Mouse (Mus musculus) neural tube, embryonic 15.5 days (tissue): ENCODE data around the gene Zrsr1. TPM values are rescaled to one million over a fixed set of nuclear protein-coding genes. Genes with fewer than 3 reads are reported as not detected.

Source experiments
- ATAC-seq: fragments of 200-750 bp; cut with Nextera tagmentation; 2 replicates; pipeline ENCODE4 v1.8.0; 2017; ENCODE audit warnings: mild to moderate bottlenecking, moderate TSS enrichment, moderate library complexity; ENCODE audit not compliant: low FRiP score
- H3K27ac ChIP-seq: fragments of 300-500 bp; sonication (generic); replicated peaks from 2 replicates; pipeline ENCODE4 v1.5.1; 2015; ENCODE audit warnings: mild to moderate bottlenecking, inconsistent platforms
- H3K27me3 ChIP-seq: fragments of 300-500 bp; sonication (generic); replicated peaks from 2 replicates; pipeline ENCODE4 v1.6.1; 2015; ENCODE audit warnings: inconsistent platforms
- H3K36me3 ChIP-seq: fragments of 300-500 bp; sonication (generic); 2 replicates; pipeline ENCODE4 v1.6.1; 2015; ENCODE audit warnings: inconsistent platforms
- H3K4me1 ChIP-seq: fragments of 300-500 bp; sonication (generic); 2 replicates; pipeline ENCODE4 v1.6.1; 2015; ENCODE audit warnings: inconsistent platforms
- H3K4me2 ChIP-seq: fragments of 300-500 bp; sonication (generic); 2 replicates; pipeline ENCODE4 v1.6.1; 2015; ENCODE audit warnings: inconsistent platforms, mild to moderate bottlenecking, moderate library complexity
- H3K4me3 ChIP-seq: fragments of 300-500 bp; sonication (generic); replicated peaks from 2 replicates; pipeline ENCODE4 v1.5.1; 2015; ENCODE audit warnings: mild to moderate bottlenecking, inconsistent platforms
- H3K9ac ChIP-seq: fragments of 300-500 bp; sonication (generic); replicated peaks from 2 replicates; pipeline ENCODE4 v1.6.1; 2015; ENCODE audit warnings: mild to moderate bottlenecking, inconsistent platforms
- H3K9me3 ChIP-seq: fragments of 300-500 bp; sonication (generic); replicated peaks from 2 replicates; pipeline ENCODE4 v1.6.1; 2016; ENCODE audit warnings: inconsistent platforms
- WGBS: fragments of 180-500 bp; shearing (Covaris S2); methylation state at CpG from one replicate; pipeline ENCODE4 v1.1.7; 2015; ENCODE audit warnings: mixed read lengths; 5-methylcytosine and 5-hydroxymethylcytosine counted together
- polyA plus RNA-seq: library from polyadenylated mRNA; unstranded; fragments of >200 nt; fragmentation: Nextera tagmentation; extraction: Ambion mirVana; gene quantifications from 2 replicates; pipeline ENCODE4 v1.2.1, GENCODE M21; 2015

Gene Zrsr1
- polyA plus RNA-seq, 1 experiment from 2014 or later: 9.5 TPM

- H3K9ac ChIP-seq: peak overlapping the region; percentile 79
- peak overlapping the region; percentile 70 for H3K4me3 ChIP-seq
- no peak for ATAC-seq
- H3K4me1 ChIP-seq: peaks cover 13% of the 10 kb centered on the region
- H3K36me3 ChIP-seq: peaks cover 24% of the 10 kb centered on the region
- no peaks in the 10 kb centered on the region for H3K27me3 ChIP-seq
- no peaks in the 10 kb centered on the region for H3K9me3 ChIP-seq
- 13% methylated on average over 14 of the region's 14 CpGs for WGBS
- no peak overlapping the region for H3K27ac ChIP-seq
- H3K4me2 ChIP-seq: peak overlapping the region; percentile 68
These were observed 19.5 kb downstream of the Zrsr1 start for GRCm38 (mm10) chr11:22991218-22991835.

- Histone ChIP-seq H3K27me3 (no peaks in the 10 kb centered on the region), H3K27ac (no peak overlapping the region), H3K4me3 (no peak overlapping the region), H3K4me2 (no peak overlapping the region), H3K9me3 (no peaks in the 10 kb centered on the region), H3K4me1 (peaks cover 13% of the 10 kb centered on the region), H3K9ac (no peak overlapping the region), H3K36me3 (peaks cover 45% of the 10 kb centered on the region)
- no peak for ATAC-seq
- 90% methylated on average over 2 of the region's 2 CpGs for WGBS
These were observed 22.5 kb downstream of the Zrsr1 start for GRCm38 (mm10) chr11:22994271-22994670.

DNA sequence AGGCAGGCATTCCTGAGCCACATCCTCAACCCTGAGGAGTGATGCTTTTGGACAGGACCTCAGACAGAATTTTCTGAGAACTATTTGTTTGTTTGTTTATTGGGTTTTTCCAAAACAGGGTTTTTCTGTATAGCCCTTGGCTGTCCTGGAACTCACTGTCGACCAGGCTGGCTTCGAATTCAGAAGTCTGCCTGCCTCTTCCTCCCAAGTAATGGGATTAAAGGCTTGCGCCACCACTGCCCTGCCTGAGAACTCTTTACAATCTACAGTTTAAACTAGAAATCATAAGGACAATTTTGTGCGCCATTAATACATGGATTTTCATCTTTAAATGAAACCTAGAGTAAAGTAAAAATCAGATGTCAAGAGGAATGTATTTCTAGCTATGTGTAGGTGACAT, 23.7 kb downstream of the Zrsr1 start:
- 95% methylated on average over 4 of the region's 4 CpGs for WGBS
- Histone ChIP-seq H3K9me3 (no peaks in the 10 kb centered on the region), H3K27ac (no peak overlapping the region), H3K36me3 (peaks cover 57% of the 10 kb centered on the region), H3K9ac (no peak overlapping the region), H3K27me3 (no peaks in the 10 kb centered on the region), H3K4me3 (no peak overlapping the region), H3K4me1 (peaks cover 13% of the 10 kb centered on the region), H3K4me2 (no peak overlapping the region)
- no peak for ATAC-seq

GRCm38 (mm10) chr11:22998308-22998707, 26.5 kb downstream of the Zrsr1 start:
- H3K9me3 ChIP-seq: no peaks in the 10 kb centered on the region
- no peak overlapping the region for H3K4me3 ChIP-seq
- H3K27ac ChIP-seq: no peak overlapping the region
- 95% methylated on average over 1 of the region's 1 CpGs for WGBS
- no peak overlapping the region for H3K4me2 ChIP-seq
- ATAC-seq: no peak
- no peak overlapping the region for H3K9ac ChIP-seq
- peaks cover 77% of the 10 kb centered on the region for H3K36me3 ChIP-seq
- no peaks in the 10 kb centered on the region for H3K27me3 ChIP-seq
- no peaks in the 10 kb centered on the region for H3K4me1 ChIP-seq

DNA sequence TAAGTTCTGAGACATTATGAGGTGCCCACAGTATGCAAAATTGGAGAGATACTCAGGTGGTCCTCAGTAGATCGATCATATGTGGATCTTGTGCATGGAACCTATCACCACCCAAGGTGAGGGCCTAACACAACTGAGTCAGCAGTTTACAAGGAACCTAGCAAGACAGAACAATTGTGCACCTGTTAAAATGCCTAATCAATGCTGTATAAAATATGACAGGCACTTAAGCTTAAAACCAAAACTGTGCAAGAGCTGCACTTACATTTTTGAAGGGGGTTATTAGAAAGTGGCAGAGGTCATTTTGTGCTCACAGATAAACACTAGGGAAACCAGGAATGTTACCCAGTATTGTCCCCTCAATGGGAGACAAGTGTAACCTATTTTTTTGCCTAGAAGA, 33.5 kb downstream of the Zrsr1 start:
- H3K9ac ChIP-seq: no peak overlapping the region
- H3K9me3 ChIP-seq: no peaks in the 10 kb centered on the region
- no peak overlapping the region for H3K27ac ChIP-seq
- no peak overlapping the region for H3K4me3 ChIP-seq
- H3K36me3 ChIP-seq: peaks cover 40% of the 10 kb centered on the region
- peaks cover 7% of the 10 kb centered on the region for H3K4me1 ChIP-seq
- no peak for ATAC-seq
- WGBS: 94% methylated on average over 1 of the region's 1 CpGs
- no peaks in the 10 kb centered on the region for H3K27me3 ChIP-seq
- H3K4me2 ChIP-seq: no peak overlapping the region

DNA sequence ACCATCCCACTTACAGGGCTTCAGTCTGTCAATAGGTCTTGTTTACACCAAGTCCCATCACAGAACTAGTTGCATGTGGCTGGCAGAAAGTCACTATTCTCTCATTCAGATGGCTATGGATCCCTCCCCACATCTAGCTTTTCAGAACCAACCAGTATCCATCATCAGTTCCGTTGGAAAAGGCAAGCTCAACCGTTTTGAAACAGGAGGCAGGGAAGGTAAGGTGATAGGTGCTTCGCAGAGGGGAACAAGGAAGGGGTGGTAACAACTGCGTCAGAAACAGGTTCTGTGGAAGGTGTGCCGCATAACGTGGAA, 35.3 kb downstream of the Zrsr1 start:
- H3K27ac ChIP-seq: peak overlapping the region; percentile 93
- peak overlapping the region; percentile 62 for H3K4me3 ChIP-seq
- peaks cover 24% of the 10 kb centered on the region for H3K36me3 ChIP-seq
- H3K9me3 ChIP-seq: no peaks in the 10 kb centered on the region
- peak overlapping the region; percentile 70 for H3K4me2 ChIP-seq
- H3K4me1 ChIP-seq: peaks cover 7% of the 10 kb centered on the region
- 9% methylated on average over 6 of the region's 6 CpGs for WGBS
- peak overlapping the region; percentile 73 for H3K9ac ChIP-seq
- peak; percentile 61 for ATAC-seq
- no peaks in the 10 kb centered on the region for H3K27me3 ChIP-seq

- peak within 1 kb of the TSS; percentile 73 for H3K9ac ChIP-seq
- H3K4me1 ChIP-seq: peaks cover 7% of the 10 kb centered on the region
- peak within 1 kb of the TSS; percentile 70 for H3K4me2 ChIP-seq
- peaks cover 19% of the 10 kb centered on the region for H3K36me3 ChIP-seq
- H3K4me3 ChIP-seq: peak within 1 kb of the TSS; percentile 62
- under 1% methylated on average over 22 of the region's 22 CpGs for whole genome bisulfite sequencing
- peak; percentile 96 for ATAC-seq
- no peaks in the 10 kb centered on the region for H3K9me3 ChIP-seq
- H3K27ac ChIP-seq: peak within 1 kb of the TSS; percentile 93
- H3K27me3 ChIP-seq: no peaks in the 10 kb centered on the region
These were observed 35.8 kb downstream of the Zrsr1 start, which contains the start of gene Fam161a for GRCm38 (mm10) chr11:23007481-23008180. Fam161a (plus strand) TSS chr11:23007531.

DNA sequence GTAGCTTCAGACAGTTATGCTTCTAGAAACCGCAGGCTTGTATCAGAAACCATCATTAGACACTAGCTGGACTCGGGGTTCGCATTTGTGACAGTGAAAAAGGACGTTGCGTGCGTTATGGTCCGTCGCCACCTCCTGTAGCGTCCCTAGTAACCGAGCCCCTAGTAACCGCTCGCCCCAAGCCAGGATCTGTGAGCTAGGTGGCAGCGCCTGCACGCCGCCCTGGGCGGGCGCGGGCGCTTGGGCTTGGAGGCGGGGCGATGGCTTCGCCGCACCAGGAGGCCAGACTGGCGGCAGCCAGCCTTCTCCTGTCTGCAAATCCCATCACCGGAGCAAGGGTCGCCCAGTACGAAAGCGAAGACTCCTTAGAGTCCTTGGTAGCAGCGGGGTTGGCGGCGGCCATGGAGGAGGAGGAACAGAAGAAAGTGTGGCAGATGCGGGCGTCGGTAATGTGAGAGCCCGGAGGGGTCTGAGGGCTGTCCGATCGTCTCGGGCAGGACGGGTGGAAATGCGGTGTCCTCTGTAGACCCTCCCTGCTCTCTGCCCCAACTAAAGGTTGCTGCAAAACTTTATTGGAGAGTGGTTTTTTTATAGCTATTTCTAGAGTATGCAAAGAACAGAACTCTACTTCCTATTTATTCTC, 36.5 kb downstream of the Zrsr1 start:
- WGBS: under 1% methylated on average over 40 of the region's 40 CpGs
- peak; percentile 96 for ATAC-seq
- peaks cover 18% of the 10 kb centered on the region for H3K36me3 ChIP-seq
- peak overlapping the region; percentile 93 for H3K27ac ChIP-seq
- peaks cover 7% of the 10 kb centered on the region for H3K4me1 ChIP-seq
- H3K4me2 ChIP-seq: peak overlapping the region; percentile 70
- no peaks in the 10 kb centered on the region for H3K9me3 ChIP-seq
- H3K9ac ChIP-seq: peak overlapping the region; percentile 73
- H3K4me3 ChIP-seq: peak overlapping the region; percentile 62
- no peaks in the 10 kb centered on the region for H3K27me3 ChIP-seq

DNA sequence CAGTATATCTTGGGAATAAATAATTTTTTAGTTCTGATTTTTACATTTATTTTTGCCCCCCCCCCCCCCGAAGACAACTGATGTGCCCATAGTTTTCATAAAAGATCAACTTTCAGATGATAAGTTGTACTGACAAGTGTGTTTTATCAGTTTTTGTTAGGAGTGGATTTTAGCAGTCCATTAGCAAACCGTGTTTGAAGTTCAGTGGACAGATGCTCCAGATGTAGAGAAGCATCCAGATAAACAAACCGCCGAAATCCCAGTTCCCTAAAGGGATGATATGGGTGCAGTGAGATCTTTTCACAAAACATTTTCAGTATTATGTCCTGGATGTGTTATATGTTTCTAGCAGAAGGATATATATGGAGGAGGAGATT, 37.0 kb downstream of the Zrsr1 start:
- Histone ChIP-seq H3K27me3 (no peaks in the 10 kb centered on the region), H3K4me1 (peaks cover 7% of the 10 kb centered on the region), H3K27ac (no peak overlapping the region), H3K9ac (no peak overlapping the region), H3K4me3 (peak overlapping the region; percentile 62), H3K36me3 (peaks cover 12% of the 10 kb centered on the region), H3K9me3 (no peaks in the 10 kb centered on the region), H3K4me2 (peak overlapping the region; percentile 70)
- no peak for ATAC-seq
- WGBS: 25% methylated on average over 4 of the region's 4 CpGs

GRCm38 (mm10) chr11:23013096-23013495, 41.3 kb downstream of the Zrsr1 start:
- Histone ChIP-seq H3K9me3 (no peaks in the 10 kb centered on the region), H3K36me3 (no peaks in the 10 kb centered on the region), H3K27ac (no peak overlapping the region), H3K4me2 (no peak overlapping the region), H3K27me3 (no peaks in the 10 kb centered on the region), H3K9ac (no peak overlapping the region), H3K4me1 (peaks cover 3% of the 10 kb centered on the region; the same call in 1 of the 2 replicates), H3K4me3 (no peak overlapping the region)
- 76% methylated on average over 1 of the region's 1 CpGs for WGBS
- no peak for ATAC-seq

- WGBS: 93% methylated on average over 4 of the region's 4 CpGs
- Histone ChIP-seq H3K4me3 (no peak overlapping the region), H3K9me3 (no peaks in the 10 kb centered on the region), H3K27ac (no peak overlapping the region), H3K4me2 (no peak overlapping the region), H3K9ac (no peak overlapping the region), H3K4me1 (peaks cover 3% of the 10 kb centered on the region; the same call in 1 of the 2 replicates), H3K27me3 (no peaks in the 10 kb centered on the region), H3K36me3 (no peaks in the 10 kb centered on the region)
- ATAC-seq: no peak
These were observed 41.9 kb downstream of the Zrsr1 start for GRCm38 (mm10) chr11:23013580-23014294.
